Comparison of ENCODE assay signal across 26 mouse cellular contexts in the genomic region with DNA sequence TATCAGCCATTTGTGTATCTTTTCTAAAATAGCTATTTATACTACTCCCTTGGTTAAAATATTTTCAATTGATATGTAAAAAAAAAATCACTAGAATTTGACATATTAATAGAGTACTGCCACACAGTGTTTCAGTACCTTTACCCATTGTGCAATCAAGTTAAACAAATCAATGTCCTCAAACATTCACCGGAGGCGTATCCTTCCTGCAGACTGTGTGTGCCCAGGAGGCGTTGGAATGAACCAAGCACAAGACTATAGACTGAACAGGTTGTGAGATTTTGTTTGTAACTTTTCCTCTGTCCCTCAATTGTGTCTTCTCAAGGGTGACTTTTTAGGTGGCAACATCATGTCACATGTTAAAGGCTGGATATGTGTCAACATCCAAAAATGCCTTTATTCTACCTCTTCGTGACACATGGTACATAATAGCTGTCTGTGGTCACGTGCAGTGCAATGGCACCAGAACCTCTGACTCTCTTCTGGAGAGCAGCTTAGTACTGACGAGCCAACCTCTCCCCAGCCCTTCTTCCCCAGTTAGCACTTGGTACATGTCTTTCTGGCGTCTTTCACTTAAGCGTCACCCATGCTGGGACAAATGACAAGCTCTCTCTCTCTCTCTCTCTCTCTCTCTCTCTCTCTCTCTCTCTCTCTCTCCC. TPM values are rescaled to one million over a fixed set of nuclear protein-coding genes. Genes with fewer than 3 reads are reported as not detected.
DNase-seq lines count a peak whose midpoint lies in the region; ATAC-seq and TF ChIP-seq lines count a peak whose summit lies in the region.
"Had no signal": no experiment of that assay in that cellular context is flagged by ENCODE, and none has a peak within 500 bp of the region (broad histone marks: within the 10 kb centered on the region; RNA-seq: fewer than 3 reads in every experiment).

No protein-coding gene starts in this region.

- H3K36me3 ChIP-seq in liver, embryonic 12.5 days = no peaks in the 10 kb centered on the region
- H3K36me3 ChIP-seq in liver, embryonic 14.5 days (replicated peaks; ENCODE audit: control insufficient read depth, insufficient read depth, low read depth) = no peaks in the 10 kb centered on the region
- no peaks in the 10 kb centered on the region for H3K36me3 ChIP-seq in liver, embryonic 16.5 days (ENCODE audit: control insufficient read depth, insufficient read depth)
- H3K36me3 ChIP-seq in hindbrain, embryonic 12.5 days = no peaks in the 10 kb centered on the region
- H3K36me3 ChIP-seq: embryonic facial prominence, embryonic 10.5 days; embryonic facial prominence, embryonic 12.5 days; forebrain, embryonic 15.5 days; G1E had no signal

- peak; percentile 54; the same call in 1 of the 2 replicates for ATAC-seq in liver, embryonic 12.5 days
- ATAC-seq in liver, embryonic 14.5 days (ENCODE audit: insufficient read depth) = peak; percentile 62; the same call in 1 of the 2 replicates
- ATAC-seq in liver, embryonic 16.5 days (ENCODE audit: low read depth) = peak; percentile 80
- no peak for ATAC-seq in hindbrain, embryonic 12.5 days (ENCODE audit: low FRiP score)
- ATAC-seq: activated CD4-positive, CD25-positive, alpha-beta regulatory T cell, adult 4 months; forebrain, embryonic 13.5 days; forebrain, embryonic 15.5 days; Patski had no signal

- H3K4me2 ChIP-seq in liver, embryonic 12.5 days = no peak overlapping the region
- H3K4me2 ChIP-seq in liver, embryonic 14.5 days (ENCODE audit: low read depth) = no peak overlapping the region
- H3K4me2 ChIP-seq in liver, embryonic 16.5 days (ENCODE audit: low read depth, low read length) = no peak overlapping the region
- H3K4me2 ChIP-seq in hindbrain, embryonic 12.5 days (replicated peaks) = no peak overlapping the region
- H3K4me2 ChIP-seq: embryonic facial prominence, embryonic 12.5 days; forebrain, embryonic 13.5 days; forebrain, embryonic 15.5 days had no signal

- TF ChIP-seq EP300 in liver, embryonic 14.5 days (IDR thresholded peaks at IDR 0.05; ENCODE audit: low read depth) = no peak

- H3K4me1 ChIP-seq in liver, embryonic 12.5 days = no peaks in the 10 kb centered on the region
- H3K4me1 ChIP-seq in liver, embryonic 14.5 days (replicated peaks; ENCODE audit: control insufficient read depth in 2 of 2, insufficient read depth in 2 of 2, low read length in 1 of 2) = peaks cover 0 to 4% of the 10 kb centered on the region in 2 experiments; a peak in 2 of 4 replicates
- H3K4me1 ChIP-seq in liver, embryonic 16.5 days (ENCODE audit: control insufficient read depth, low read depth, low read length) = no peaks in the 10 kb centered on the region; the same call in 1 of the 2 replicates
- peaks cover 16% of the 10 kb centered on the region for H3K4me1 ChIP-seq in hindbrain, embryonic 12.5 days

- no peak overlapping the region for H3K9ac ChIP-seq in liver, embryonic 12.5 days
- H3K9ac ChIP-seq in liver, embryonic 14.5 days (replicated peaks) = no peak overlapping the region
- H3K9ac ChIP-seq in liver, embryonic 16.5 days (ENCODE audit: low read depth, low read length) = no peak overlapping the region
- H3K9ac ChIP-seq in hindbrain, embryonic 12.5 days = no peak overlapping the region
- H3K9ac ChIP-seq: embryonic facial prominence, embryonic 12.5 days; forebrain, embryonic 13.5 days; forebrain, embryonic 15.5 days had no signal

- peaks cover 29% of the 10 kb centered on the region for H3K27me3 ChIP-seq in liver, embryonic 12.5 days (replicated peaks)
- no peaks in the 10 kb centered on the region for H3K27me3 ChIP-seq in liver, embryonic 14.5 days (ENCODE audit: control insufficient read depth, insufficient read depth, low read length)
- peaks cover 4% of the 10 kb centered on the region; the same call in 1 of the 2 replicates for H3K27me3 ChIP-seq in liver, embryonic 16.5 days (ENCODE audit: control insufficient read depth, insufficient read depth, low read depth, low read length)
- H3K27me3 ChIP-seq in hindbrain, embryonic 12.5 days = peaks cover 5% of the 10 kb centered on the region; the same call in 1 of the 2 replicates
- H3K27me3 ChIP-seq: forebrain, embryonic 15.5 days had no signal

- 53% methylated on average over 8 of the region's 8 CpGs for WGBS in liver, embryonic 12.5 days (ENCODE audit: insufficient replicate concordance)
- WGBS in liver, embryonic 14.5 days (ENCODE audit: insufficient replicate concordance) = 53% methylated on average over 8 of the region's 8 CpGs
- 53% methylated on average over 8 of the region's 8 CpGs for WGBS in liver, embryonic 16.5 days (ENCODE audit: insufficient replicate concordance)
- 81% methylated on average over 8 of the region's 8 CpGs for whole genome bisulfite sequencing in hindbrain, embryonic 12.5 days

- no peaks in the 10 kb centered on the region for H3K9me3 ChIP-seq in liver, embryonic 12.5 days (replicated peaks)
- no peaks in the 10 kb centered on the region for H3K9me3 ChIP-seq in liver, embryonic 14.5 days (ENCODE audit: control insufficient read depth, low read length)
- H3K9me3 ChIP-seq in liver, embryonic 16.5 days (replicated peaks; ENCODE audit: control insufficient read depth, low read length) = no peaks in the 10 kb centered on the region
- no peaks in the 10 kb centered on the region for H3K9me3 ChIP-seq in hindbrain, embryonic 12.5 days (replicated peaks)
- H3K9me3 ChIP-seq: embryonic facial prominence, embryonic 10.5 days; embryonic facial prominence, embryonic 12.5 days; forebrain, embryonic 13.5 days; forebrain, embryonic 15.5 days; G1E had no signal

- no peak for TF ChIP-seq CTCF in liver, embryonic 14.5 days (IDR thresholded peaks at IDR 0.05; ENCODE audit: low read depth)

- intact Hi-C loops in gastrocnemius, postnatal 36 days (cut with DNase I) = loop anchor here (10.0 kb wide), 1 partner anchor 156 kb away; no protein-coding TSS in a partner anchor

- H3K4me3 ChIP-seq in liver, embryonic 12.5 days = no peak overlapping the region
- H3K4me3 ChIP-seq in liver, embryonic 14.5 days (ENCODE audit: insufficient read depth in 1 of 2, low read depth in 2 of 2, low read length in 2 of 2) = no peak overlapping the region
- no peak overlapping the region for H3K4me3 ChIP-seq in liver, embryonic 16.5 days (ENCODE audit: low read depth, low read length)
- H3K4me3 ChIP-seq in hindbrain, embryonic 12.5 days = no peak overlapping the region
- H3K4me3 ChIP-seq: embryonic facial prominence, embryonic 10.5 days; embryonic facial prominence, embryonic 12.5 days; forebrain, embryonic 13.5 days; forebrain, embryonic 15.5 days had no signal

- DNase-seq in liver = no peak
- DNase-seq in liver, embryonic 14.5 days (ENCODE audit: low read depth in 3 of 3, low spot score in 3 of 3) = peak in 2 of 3 experiments; percentile 6 to 15
- DNase-seq in gastrocnemius, postnatal 36 days = no peak
- DNase-seq in layer of hippocampus, adult 11-12 months (ENCODE audit: low spot score) = no peak
- DNase-seq: adrenal gland, adult 8-10 months; adrenal gland, postnatal 14 days; adrenal gland, postnatal 36 days; cerebellum, adult 11-12 months; cerebellum, adult 2 months; cerebellum, adult 9-10 months; cerebellum, postnatal 10 days; cerebellum, postnatal 25 days had no signal

- 0 out of 2 replicates have a peak overlapping the region, but pooled peaks have one; percentile 1 for H3K27ac ChIP-seq in liver, embryonic 12.5 days
- no peak overlapping the region for H3K27ac ChIP-seq in liver, embryonic 14.5 days
- H3K27ac ChIP-seq in liver, embryonic 16.5 days (ENCODE audit: low read length) = peak overlapping the region; percentile 75
- no peak overlapping the region for H3K27ac ChIP-seq in hindbrain, embryonic 12.5 days
- H3K27ac ChIP-seq: embryonic facial prominence, embryonic 10.5 days; embryonic facial prominence, embryonic 12.5 days; forebrain, embryonic 13.5 days; forebrain, embryonic 15.5 days had no signal

RNA-seq across cellular contexts. Expression of a gene that starts 51.0 kb away (rescaled TPM):
- not detected in 2 replicates for polyA plus RNA-seq in liver, embryonic 12.5 days (2016; fragmentation: Nextera tagmentation; extraction: Ambion mirVana)
- polyA plus RNA-seq in liver, embryonic 14.5 days (2012; rRNA removed) = not detected in 2 replicates
- not detected in 2 replicates for polyA plus RNA-seq in liver, embryonic 14.5 days (2014; fragmentation: Nextera tagmentation; extraction: Ambion mirVana)
- polyA plus RNA-seq in liver, embryonic 16.5 days (2015; fragmentation: Nextera tagmentation; extraction: Ambion mirVana) = not detected in 2 replicates
- polyA plus RNA-seq in hindbrain, embryonic 12.5 days (2016; fragmentation: Nextera tagmentation; extraction: Ambion mirVana) = not detected in 2 replicates
- not detected for total RNA-seq in gastrocnemius, postnatal 36 days (2021)
- total RNA-seq: adrenal gland, adult 18-20 months; adrenal gland, adult 8-10 months; adrenal gland, postnatal 14 days; adrenal gland, postnatal 36 days; G1E had no signal
- polyA plus RNA-seq: activated CD4-positive, CD25-positive, alpha-beta regulatory T cell, adult 4 months; cerebellum, adult 2 months; cortical plate, adult 2 months; embryonic facial prominence, embryonic 10.5 days; embryonic facial prominence, embryonic 14.5 days; forebrain, embryonic 11.5 days; forebrain, embryonic 13.5 days; forebrain, embryonic 15.5 days; G1E had no signal

RNA-seq across cellular contexts. Expression of a gene that starts 51.5 kb away (rescaled TPM):
- 38.4 and 38.8 TPM in 2 replicates for polyA plus RNA-seq in liver, embryonic 12.5 days (2016; fragmentation: Nextera tagmentation; extraction: Ambion mirVana)
- polyA plus RNA-seq in liver, embryonic 14.5 days (2012; rRNA removed) = 12.8 and 17.4 TPM in 2 replicates
- polyA plus RNA-seq in liver, embryonic 14.5 days (2014; fragmentation: Nextera tagmentation; extraction: Ambion mirVana) = 18.4 and 19.8 TPM in 2 replicates
- polyA plus RNA-seq in liver, embryonic 16.5 days (2015; fragmentation: Nextera tagmentation; extraction: Ambion mirVana) = 19.0 and 19.4 TPM in 2 replicates
- polyA plus RNA-seq in hindbrain, embryonic 12.5 days (2016; fragmentation: Nextera tagmentation; extraction: Ambion mirVana) = 63.3 and 69.0 TPM in 2 replicates
- 10 to 100 TPM; 17.6 to 18.7 TPM for total RNA-seq in gastrocnemius, postnatal 36 days (2021)

Comparison
In these comparisons a context has a peak if more than half of its experiments do, and no peak if none do; other contexts are left out.
1. H3K27ac ChIP-seq: peak in liver, embryonic 12.5 days (single experiment) and liver, embryonic 16.5 days (single experiment); none in liver, embryonic 14.5 days (single experiment) and hindbrain, embryonic 12.5 days (single experiment).
2. DNase-seq: peak in liver, embryonic 14.5 days (2 of 3); none in liver (single experiment), gastrocnemius, postnatal 36 days (0 of 2) and layer of hippocampus, adult 11-12 months (single experiment).